ENCODE assay signal across 11 mouse cellular contexts in genomic region chr7:76287531-76287930, GRCm38 (mm10). TPM values are rescaled to one million over a fixed set of nuclear protein-coding genes. Genes with fewer than 3 reads are reported as not detected.
DNase-seq lines count a peak whose midpoint lies in the region.
"Had no signal": no experiment of that assay in that cellular context is flagged by ENCODE, and none has a peak within 500 bp of the region (broad histone marks: within the 10 kb centered on the region; RNA-seq: fewer than 3 reads in every experiment).

No protein-coding gene starts in this region.

- DNase-seq in embryo, embryonic 10 days (ENCODE audit: low spot score): peak; percentile 10
- no peak for DNase-seq in embryo, embryonic 10.5 days (ENCODE audit: low spot score)
- DNase-seq in kidney, postnatal 4 days: peak; percentile 3
- no peak for DNase-seq in kidney, adult 18-20 months
- DNase-seq in right cerebral cortex, postnatal 14 days: peak; percentile 7
- no peak for DNase-seq in right cerebral cortex, postnatal 25 days
- peak; percentile 8 for DNase-seq in telencephalon, adult 2 months (ENCODE audit: low read depth, low spot score)
- DNase-seq in urinary bladder, adult 2 months (ENCODE audit: low spot score): no peak
- DNase-seq: thymus, adult 2 months had no signal

RNA-seq across cellular contexts. Expression of gene Agbl1, which starts 57.8 kb away (rescaled TPM):
- not detected in 2 replicates for polyA plus RNA-seq in urinary bladder, adult 2 months (2012; rRNA removed)
- polyA plus RNA-seq: macrophage; small intestine, adult 2 months had no signal

Comparison
In these comparisons a context has a peak if more than half of its experiments do, and no peak if none do; other contexts are left out.
1. DNase-seq: peak in embryo, embryonic 10 days (single experiment), kidney, postnatal 4 days (2 of 2), right cerebral cortex, postnatal 14 days (single experiment) and telencephalon, adult 2 months (single experiment); none in embryo, embryonic 10.5 days (single experiment), kidney, adult 18-20 months (single experiment), right cerebral cortex, postnatal 25 days (single experiment) and urinary bladder, adult 2 months (single experiment).